Mouse (Mus musculus): ENCODE results near the gene Rbks.
"Not testable (repeated sequence)": the region's sequence is repeated elsewhere in the genome, so short reads cannot be mapped to it uniquely, and the experiment has no call there.

Rbks gene

GRCm38 (mm10) chr5:31678000-31678399 is 19.4 kb downstream of the Rbks start:
- no peak for DNase-seq (ENCODE audit: low read depth, low spot score)

- no peak for DNase-seq (ENCODE audit: low read depth, low spot score)
Observed at GRCm38 (mm10) chr5:31673431-31673830, 24.0 kb downstream of the Rbks start.

- DNase-seq (ENCODE audit: low read depth, low spot score): no peak
Observed at GRCm38 (mm10) chr5:31671137-31671536, 26.3 kb downstream of the Rbks start.

GRCm38 (mm10) chr5:31669984-31670383 is 27.4 kb downstream of the Rbks start:
- DNase-seq (ENCODE audit: low read depth, low spot score): no peak

GRCm38 (mm10) chr5:31668325-31668968 is 29.0 kb downstream of the Rbks start:
- no peak for DNase-seq (ENCODE audit: low read depth, low spot score)

GRCm38 (mm10) chr5:31666176-31666575 is 31.3 kb downstream of the Rbks start:
- no peak for DNase-seq (ENCODE audit: low read depth, low spot score)

GRCm38 (mm10) chr5:31655688-31656190 is 41.7 kb downstream of the Rbks start:
- no peak for DNase-seq (ENCODE audit: low read depth, low spot score)

- no peak for DNase-seq (ENCODE audit: low read depth, low spot score)
Observed at GRCm38 (mm10) chr5:31650518-31651288, 46.7 kb downstream of the Rbks start.

- no peak for DNase-seq (ENCODE audit: low read depth, low spot score)
Observed at GRCm38 (mm10) chr5:31647327-31647726, 50.1 kb downstream of the Rbks start.

- no peak for DNase-seq (ENCODE audit: low read depth, low spot score)
Observed at GRCm38 (mm10) chr5:31646574-31646973, 50.9 kb downstream of the Rbks start.

- DNase-seq (ENCODE audit: low read depth, low spot score): no peak
Observed at GRCm38 (mm10) chr5:31645798-31646197, 51.6 kb downstream of the Rbks start.

GRCm38 (mm10) chr5:31644847-31645246 is 52.6 kb downstream of the Rbks start:
- DNase-seq (ENCODE audit: low read depth, low spot score): no peak

GRCm38 (mm10) chr5:31644272-31644671 is 53.2 kb downstream of the Rbks start:
- DNase-seq (ENCODE audit: low read depth, low spot score): no peak

GRCm38 (mm10) chr5:31642300-31642699 is 55.1 kb downstream of the Rbks start:
- DNase-seq (ENCODE audit: low read depth, low spot score): no peak

GRCm38 (mm10) chr5:31640542-31640941 is 56.9 kb downstream of the Rbks start:
- DNase-seq (ENCODE audit: low read depth, low spot score): no peak

- DNase-seq (ENCODE audit: low read depth, low spot score): peak; percentile 41
Observed at GRCm38 (mm10) chr5:31636636-31637253, 60.7 kb downstream of the Rbks start.

- DNase-seq (ENCODE audit: low read depth, low spot score): no peak
Observed at GRCm38 (mm10) chr5:31634679-31635078, 62.7 kb downstream of the Rbks start.

- DNase-seq (ENCODE audit: low read depth, low spot score): no peak
Observed at GRCm38 (mm10) chr5:31634161-31634560, 63.3 kb downstream of the Rbks start.

- not testable (repeated sequence) for DNase-seq (ENCODE audit: low read depth, low spot score)
Observed at GRCm38 (mm10) chr5:31631169-31631568, 66.3 kb downstream of the Rbks start.

GRCm38 (mm10) chr5:31630064-31630463 is 67.4 kb downstream of the Rbks start:
- DNase-seq (ENCODE audit: low read depth, low spot score): no peak

GRCm38 (mm10) chr5:31628555-31628954 is 68.9 kb downstream of the Rbks start:
- DNase-seq (ENCODE audit: low read depth, low spot score): no peak

All from A20 (cell line).